Mouse (Mus musculus) spleen, adult 2 months (tissue): ENCODE data around the gene Atg10. TPM values are rescaled to one million over a fixed set of nuclear protein-coding genes. Genes with fewer than 3 reads are reported as not detected.

Experiments
- DNase-seq, 2 experiments: peaks; one replicate each; pipeline versions ENCODE4 v3.0.0 to v3.0.0-alpha.2; 2012 to 2021; ENCODE audit warnings: low spot score in 2 of 2, low read depth in 1 of 2
- H3K27ac ChIP-seq: fragments of 200-500 bp; 2 replicates; pipeline ENCODE4 v1.5.1; 2012; ENCODE audit warnings: low read length, inconsistent platforms; ENCODE audit not compliant: insufficient read depth
- H3K27me3 ChIP-seq: fragments of 200-500 bp; 2 replicates; pipeline ENCODE4 v1.6.1; 2012; ENCODE audit warnings: mild to moderate bottlenecking, moderate library complexity, low read length, inconsistent platforms; ENCODE audit not compliant: control insufficient read depth, insufficient read depth
- H3K36me3 ChIP-seq: fragments of 200-500 bp; 2 replicates; pipeline ENCODE4 v1.6.1; 2012; ENCODE audit warnings: mild to moderate bottlenecking, low read length, inconsistent platforms; ENCODE audit not compliant: control insufficient read depth, insufficient read depth
- H3K4me1 ChIP-seq: fragments of 200-500 bp; 2 replicates; pipeline ENCODE4 v1.6.1; 2011; ENCODE audit warnings: inconsistent platforms; ENCODE audit not compliant: control insufficient read depth, insufficient read depth, insufficient read length
- H3K4me3 ChIP-seq: fragments of 200-500 bp; 2 replicates; pipeline ENCODE4 v1.5.1; 2011; ENCODE audit warnings: mild to moderate bottlenecking, inconsistent platforms; ENCODE audit not compliant: insufficient read depth, insufficient read length; ENCODE audit errors: extremely low read depth
- CTCF ChIP-seq: fragments of 200-500 bp; IDR thresholded peaks from 2 replicates; pipeline ENCODE4 v1.5.1; 2011; ENCODE audit warnings: mild to moderate bottlenecking, inconsistent platforms; ENCODE audit not compliant: insufficient read depth, insufficient read length, insufficient replicate concordance; ENCODE audit errors: extremely low read depth
- POLR2A ChIP-seq: fragments of 200-500 bp; IDR thresholded peaks from 2 replicates; pipeline ENCODE4 v1.6.1; 2011; ENCODE audit warnings: low read depth, low read length, inconsistent platforms
- WGBS: fragments of 180-500 bp; shearing (Covaris S2); methylation state at CpG from one replicate; pipeline ENCODE4 v1.1.7; 2018; 5-methylcytosine and 5-hydroxymethylcytosine counted together
- polyA plus RNA-seq: library from polyadenylated mRNA; depleted of rRNA; stranded (reverse); fragments of >200 nt; gene quantifications from 2 replicates; pipeline ENCODE4 v1.2.3, GENCODE M21; 2012

The Atg10 gene
- polyA plus RNA-seq, 1 experiment, result 0.95 TPM

DNA sequence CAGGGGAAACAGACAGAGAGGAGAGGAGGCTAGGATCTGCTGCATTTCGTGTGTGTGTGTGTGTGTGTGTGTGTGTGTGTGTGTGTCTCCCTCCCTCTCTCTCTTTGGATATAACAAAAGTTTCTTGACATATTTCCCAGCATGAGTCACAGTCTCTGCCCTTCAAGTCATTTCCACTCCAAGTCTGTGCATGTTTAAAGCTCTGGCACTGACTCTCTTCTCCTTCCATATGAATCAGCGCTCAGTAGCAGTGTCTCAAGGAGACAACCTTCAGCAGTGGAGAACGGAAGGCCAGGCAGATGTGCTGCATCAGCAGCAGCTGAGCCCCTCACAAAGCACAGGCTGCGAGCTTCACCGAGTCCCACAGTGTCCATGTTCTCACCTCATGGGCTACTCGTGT is 58.6 kb downstream of the Atg10 start:
- TF ChIP-seq POLR2A (no peak), CTCF (no peak)
- no peaks in the 10 kb centered on the region for H3K27me3 ChIP-seq
- H3K27ac ChIP-seq, result no peak overlapping the region
- H3K36me3 ChIP-seq, result no peaks in the 10 kb centered on the region
- H3K4me3 ChIP-seq, result no peak overlapping the region
- no peak for DNase-seq
- no peaks in the 10 kb centered on the region; the same call in 1 of the 2 replicates for H3K4me1 ChIP-seq
- WGBS, result 78% methylated on average over 6 of the region's 6 CpGs

DNA sequence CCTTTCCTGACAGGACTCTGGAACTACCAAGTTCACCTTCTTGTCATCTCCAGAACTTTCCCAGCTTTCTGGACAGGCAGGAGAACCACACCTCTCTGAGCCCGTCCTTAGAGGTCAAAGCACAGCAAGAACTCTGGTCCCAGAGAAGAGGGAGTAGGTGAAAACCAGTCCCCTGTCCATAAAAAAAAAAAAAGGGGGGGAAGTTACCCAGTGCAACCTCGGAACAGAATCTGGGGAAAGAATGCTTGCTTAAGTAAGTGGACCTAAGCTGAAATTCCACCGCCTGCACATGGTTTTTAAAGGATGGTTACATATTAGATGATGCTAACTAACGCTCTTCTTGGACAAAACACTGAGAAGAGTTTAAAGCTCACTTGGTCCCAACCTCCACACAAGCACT is 60.5 kb downstream of the Atg10 start:
- 84% methylated on average over 4 of the region's 4 CpGs for WGBS
- no peak overlapping the region for H3K4me3 ChIP-seq
- no peak overlapping the region for H3K27ac ChIP-seq
- TF ChIP-seq POLR2A (no peak), CTCF (no peak)
- no peaks in the 10 kb centered on the region for H3K27me3 ChIP-seq
- no peaks in the 10 kb centered on the region for H3K4me1 ChIP-seq
- DNase-seq, result no peak
- no peaks in the 10 kb centered on the region for H3K36me3 ChIP-seq

DNA sequence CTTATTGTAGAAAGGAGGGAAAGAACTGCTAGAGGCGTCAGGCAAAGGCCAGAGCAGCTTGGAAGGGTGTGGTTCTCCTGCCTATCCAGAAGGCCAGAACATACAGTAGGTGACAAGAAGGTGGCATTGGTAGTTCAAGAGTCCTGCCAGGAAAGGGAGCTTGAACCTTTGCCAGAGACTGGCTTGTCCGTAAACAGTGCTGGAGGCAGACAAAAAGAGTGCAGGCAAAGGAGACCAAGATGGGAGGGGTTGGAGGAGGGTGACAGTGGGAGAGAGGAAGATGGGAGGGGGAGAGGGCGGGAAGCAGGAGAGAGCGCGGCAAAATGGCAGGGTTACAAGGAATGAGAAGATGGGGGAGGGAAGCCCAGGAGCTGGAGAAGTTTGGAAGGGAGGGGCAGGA is 61.3 kb downstream of the Atg10 start:
- TF ChIP-seq POLR2A, result no peak
- Histone ChIP-seq H3K4me1 (no peaks in the 10 kb centered on the region), H3K36me3 (no peaks in the 10 kb centered on the region), H3K27ac (no peak overlapping the region), H3K4me3 (no peak overlapping the region), H3K27me3 (no peaks in the 10 kb centered on the region)
- DNase-seq, result no peak
- 93% methylated on average over 5 of the region's 5 CpGs for WGBS

DNA sequence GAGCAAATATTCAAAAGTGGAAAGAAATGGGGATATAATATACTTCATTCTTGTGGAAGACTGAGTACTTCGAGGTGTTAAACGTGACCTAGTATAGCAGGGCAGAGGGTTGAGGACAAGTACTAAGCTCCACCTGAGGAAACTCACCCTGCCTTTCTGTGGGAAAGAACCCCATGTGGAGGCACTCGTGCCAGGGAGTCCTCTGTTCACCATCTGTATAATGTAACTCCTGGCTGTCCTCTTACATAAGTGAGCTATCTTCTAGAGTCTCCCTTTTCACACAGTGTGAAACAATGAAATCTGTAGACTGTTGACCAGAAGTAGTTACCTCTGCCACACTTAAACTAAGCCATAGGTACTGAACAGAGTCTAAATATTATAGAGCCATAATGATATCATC is 63.2 kb downstream of the Atg10 start:
- H3K27ac ChIP-seq, result no peak overlapping the region
- DNase-seq, result no peak
- TF ChIP-seq CTCF, result no peak
- TF ChIP-seq POLR2A, result no peak
- no peaks in the 10 kb centered on the region for H3K36me3 ChIP-seq
- no peaks in the 10 kb centered on the region for H3K27me3 ChIP-seq
- H3K4me3 ChIP-seq, result no peak overlapping the region
- 87% methylated on average over 3 of the region's 3 CpGs for WGBS
- H3K4me1 ChIP-seq, result no peaks in the 10 kb centered on the region

DNA sequence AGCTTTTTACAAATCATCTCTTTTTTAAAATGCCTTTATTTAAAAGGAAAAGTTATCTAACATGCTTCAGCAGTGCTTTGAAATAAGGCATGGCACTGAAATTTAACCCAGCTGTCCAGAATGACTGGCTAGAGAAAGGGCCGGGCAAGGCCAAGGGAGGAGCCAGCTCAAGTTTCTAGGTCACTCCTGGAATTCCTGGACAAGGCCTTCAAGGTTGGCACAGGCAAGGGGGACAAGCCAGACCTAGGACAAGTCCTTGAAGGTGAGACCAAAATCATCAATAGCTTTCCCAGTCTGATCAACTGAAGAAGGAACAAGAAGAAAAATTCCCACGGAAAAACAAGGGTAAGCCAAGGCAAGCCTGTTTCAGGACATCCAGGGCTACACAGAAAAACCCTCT is 63.9 kb downstream of the Atg10 start:
- 94% methylated on average over 2 of the region's 2 CpGs for WGBS
- H3K4me1 ChIP-seq, result no peaks in the 10 kb centered on the region
- no peaks in the 10 kb centered on the region for H3K36me3 ChIP-seq
- DNase-seq, result no peak
- no peak overlapping the region for H3K27ac ChIP-seq
- no peak overlapping the region for H3K4me3 ChIP-seq
- no peaks in the 10 kb centered on the region for H3K27me3 ChIP-seq
- no peak for TF ChIP-seq CTCF
- TF ChIP-seq POLR2A, result no peak

DNA sequence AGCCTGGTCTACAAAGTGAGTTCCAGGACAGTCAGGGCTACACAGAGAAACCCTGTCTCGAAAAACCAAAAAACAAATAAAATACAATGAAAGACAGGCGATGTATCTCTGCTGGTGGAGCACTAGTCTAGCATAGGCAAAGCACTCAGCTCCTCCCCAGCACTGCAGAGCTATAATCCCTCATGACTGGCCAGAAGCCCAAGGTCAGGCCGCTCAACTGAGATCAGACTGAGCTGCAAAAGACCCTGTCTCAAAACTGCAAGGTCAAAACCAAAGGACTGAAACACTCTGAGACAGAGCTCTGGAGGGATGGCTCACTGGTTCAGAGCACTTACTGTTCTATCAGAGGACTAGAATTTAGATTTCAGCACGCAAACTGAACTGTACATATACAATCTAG is 65.8 kb downstream of the Atg10 start:
- Histone ChIP-seq H3K27ac (no peak overlapping the region), H3K4me1 (no peaks in the 10 kb centered on the region), H3K4me3 (no peak overlapping the region), H3K27me3 (no peaks in the 10 kb centered on the region), H3K36me3 (no peaks in the 10 kb centered on the region)
- WGBS, result 94% methylated on average over 4 of the region's 4 CpGs
- DNase-seq, result no peak
- TF ChIP-seq CTCF (no peak), POLR2A (no peak)

DNA sequence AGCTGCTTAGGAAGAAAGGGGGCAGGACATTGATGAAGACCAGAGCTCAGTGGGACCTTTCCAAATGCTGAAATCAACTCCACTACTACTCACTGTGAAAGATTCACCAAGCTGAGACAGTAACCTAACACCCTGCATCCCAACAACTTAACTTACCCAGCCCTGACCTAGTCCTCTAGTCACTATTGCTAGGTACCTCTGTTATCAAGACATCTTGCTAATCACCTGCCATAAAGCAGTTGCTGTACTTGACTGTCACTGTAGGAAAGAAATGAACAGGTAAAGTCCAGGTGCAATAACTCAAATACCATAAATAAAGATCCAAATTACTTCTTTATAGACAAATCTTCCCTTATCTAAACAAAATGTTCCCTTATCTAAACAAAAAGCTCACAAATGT is 66.3 kb downstream of the Atg10 start:
- no peak for TF ChIP-seq CTCF
- no peak for DNase-seq
- H3K27me3 ChIP-seq, result no peaks in the 10 kb centered on the region
- H3K27ac ChIP-seq, result no peak overlapping the region
- H3K4me1 ChIP-seq, result no peaks in the 10 kb centered on the region
- no peak overlapping the region for H3K4me3 ChIP-seq
- H3K36me3 ChIP-seq, result no peaks in the 10 kb centered on the region

DNA sequence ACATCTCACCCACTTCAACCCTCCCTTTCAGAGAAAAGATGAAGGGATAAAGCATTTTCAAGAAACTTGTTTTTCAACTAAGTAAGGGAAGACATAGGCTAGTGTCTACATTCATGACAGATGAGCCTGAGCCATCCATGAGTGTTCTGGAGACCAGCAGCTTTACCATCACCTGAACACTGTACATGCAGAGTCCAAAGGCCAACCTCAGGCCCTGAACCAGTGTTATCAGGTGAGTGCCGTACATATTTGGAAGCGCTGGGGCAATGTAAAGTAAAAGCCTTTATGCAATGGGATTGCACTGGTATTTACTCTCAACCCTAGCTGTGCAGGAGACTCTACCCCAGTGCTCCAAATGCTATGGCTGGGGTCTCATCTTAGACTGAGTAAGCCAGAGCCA is 66.8 kb downstream of the Atg10 start:
- DNase-seq, result no peak
- H3K4me1 ChIP-seq, result no peaks in the 10 kb centered on the region
- 98% methylated on average over 2 of the region's 2 CpGs for WGBS
- no peaks in the 10 kb centered on the region for H3K36me3 ChIP-seq
- H3K4me3 ChIP-seq, result no peak overlapping the region
- TF ChIP-seq CTCF (no peak), POLR2A (no peak)
- no peak overlapping the region for H3K27ac ChIP-seq
- H3K27me3 ChIP-seq, result no peaks in the 10 kb centered on the region
